Mouse (Mus musculus): ENCODE results near the gene Rasgrp2. TPM values are rescaled to one million over a fixed set of nuclear protein-coding genes. Genes with fewer than 3 reads are reported as not detected.

Gene Rasgrp2
- polyA plus RNA-seq, 1 experiment from 2014 or later, result 34.8 TPM

DNA sequence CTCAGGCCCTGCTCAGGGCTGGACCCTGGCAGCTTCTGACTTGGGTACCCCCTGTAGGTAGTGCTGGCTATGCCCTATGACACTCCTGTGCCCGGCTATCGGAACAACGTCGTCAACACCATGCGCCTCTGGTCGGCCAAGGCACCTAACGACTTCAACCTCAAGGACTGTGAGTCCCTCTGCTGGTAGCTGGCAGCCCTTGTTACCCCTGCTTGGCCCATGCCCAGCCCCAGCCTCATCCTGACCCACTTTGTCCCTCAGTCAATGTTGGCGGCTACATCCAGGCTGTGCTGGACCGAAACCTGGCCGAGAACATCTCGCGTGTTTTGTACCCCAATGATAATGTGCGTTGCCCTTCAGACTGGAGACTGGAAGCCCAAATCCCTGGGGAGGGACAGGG lies 11.1 kb upstream of the Rasgrp2 start:
- Histone ChIP-seq H3K4me3 (ENCODE audit: low read depth, low read length) (no peak overlapping the region), H3K9me3 (ENCODE audit: low read depth, low read length) (no peaks in the 10 kb centered on the region), H3K36me3 (ENCODE audit: insufficient read depth) (no peaks in the 10 kb centered on the region), H3K9ac (no peak overlapping the region), H3K4me1 (ENCODE audit: insufficient read depth) (no peaks in the 10 kb centered on the region), H3K27ac (ENCODE audit: low read depth) (no peak overlapping the region), H3K4me2 (no peak overlapping the region), H3K27me3 (ENCODE audit: insufficient read depth, low read length) (no peaks in the 10 kb centered on the region)
- no peak for ATAC-seq (ENCODE audit: insufficient read depth)
- no peak for DNase-seq
- TF ChIP-seq CTCF (IDR thresholded peaks at IDR 0.05; ENCODE audit: low read depth), result 0 out of 2 replicates have a peak, but pooled peaks have one; percentile 3
- 75% methylated on average over 13 of the region's 13 CpGs for WGBS

- no peak overlapping the region for H3K27ac ChIP-seq (ENCODE audit: low read depth)
- TF ChIP-seq CTCF (IDR thresholded peaks at IDR 0.05; ENCODE audit: low read depth), result no peak
- peak overlapping the region; percentile 26 for H3K4me3 ChIP-seq (ENCODE audit: low read depth, low read length)
- DNase-seq (peak; percentile 34), ATAC-seq (ENCODE audit: insufficient read depth) (no peak)
- no peaks in the 10 kb centered on the region for H3K36me3 ChIP-seq (ENCODE audit: insufficient read depth)
- WGBS, result 6% methylated on average over 16 of the region's 16 CpGs
- H3K4me1 ChIP-seq (ENCODE audit: insufficient read depth), result no peaks in the 10 kb centered on the region
- no peaks in the 10 kb centered on the region for H3K27me3 ChIP-seq (ENCODE audit: insufficient read depth, low read length)
- H3K4me2 ChIP-seq, result peak overlapping the region; percentile 59
- H3K9me3 ChIP-seq (ENCODE audit: low read depth, low read length), result no peaks in the 10 kb centered on the region
- peak overlapping the region; percentile 2; the same call in 1 of the 2 replicates for H3K9ac ChIP-seq
These were observed 9.3 kb upstream of the Rasgrp2 start for GRCm38 (mm10) chr19:6389803-6390202.

DNA sequence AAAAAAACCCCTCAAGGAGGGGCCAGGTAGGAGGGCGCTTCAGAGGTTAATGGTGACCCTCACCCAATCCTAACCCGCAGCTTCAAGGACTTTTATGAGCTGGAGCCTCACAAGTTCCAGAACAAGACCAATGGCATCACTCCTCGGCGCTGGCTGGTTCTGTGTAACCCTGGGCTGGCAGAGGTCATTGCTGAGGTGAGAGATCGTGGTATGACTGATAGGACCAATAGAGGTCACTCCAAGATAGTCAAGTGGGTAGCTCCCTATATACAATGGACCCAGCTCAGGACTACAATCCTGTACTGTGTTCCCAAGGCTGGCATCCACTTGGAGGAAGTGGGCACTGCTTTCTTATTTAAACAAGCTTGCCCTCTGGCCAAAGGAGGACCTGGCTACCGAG lies 8.9 kb upstream of the Rasgrp2 start:
- ATAC-seq (ENCODE audit: insufficient read depth), result no peak
- no peaks in the 10 kb centered on the region for H3K9me3 ChIP-seq (ENCODE audit: low read depth, low read length)

DNA sequence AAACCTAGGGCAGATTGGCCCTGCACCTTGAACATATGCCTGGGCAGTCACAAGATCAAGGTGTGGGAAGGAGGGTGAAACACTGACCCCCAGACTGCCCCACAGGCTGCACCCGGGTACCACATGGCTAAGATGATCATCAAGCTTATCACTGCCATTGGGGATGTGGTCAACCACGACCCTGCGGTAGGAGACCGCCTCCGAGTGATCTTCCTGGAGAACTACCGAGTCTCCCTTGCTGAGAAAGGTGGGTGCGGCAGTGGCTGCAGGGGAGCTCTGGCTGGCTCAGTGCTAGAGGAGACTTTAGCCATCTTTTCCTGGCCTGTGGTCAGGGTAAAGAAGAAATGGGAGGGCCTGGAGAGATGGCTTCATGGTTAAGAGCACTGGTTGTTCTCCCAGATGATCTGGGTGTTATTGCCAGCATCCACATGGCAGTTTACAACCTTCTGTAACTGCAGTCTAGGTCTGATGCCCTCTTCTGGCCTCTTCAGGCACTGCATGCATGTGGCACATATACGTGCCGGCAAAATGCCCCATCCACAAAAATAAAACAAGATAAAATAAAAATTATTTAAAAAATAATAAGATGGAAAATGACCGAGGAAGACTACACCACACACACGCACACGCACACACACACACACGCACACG lies 6.3 kb upstream of the Rasgrp2 start:
- Histone ChIP-seq H3K27me3 (ENCODE audit: insufficient read depth, low read length) (0 out of 2 replicates have a peak, but pooled peaks cover under 1% of the 10 kb centered on the region), H3K9me3 (ENCODE audit: low read depth, low read length) (no peaks in the 10 kb centered on the region), H3K36me3 (ENCODE audit: insufficient read depth) (no peaks in the 10 kb centered on the region), H3K4me2 (no peak overlapping the region), H3K4me3 (ENCODE audit: low read depth, low read length) (no peak overlapping the region), H3K9ac (no peak overlapping the region), H3K4me1 (ENCODE audit: insufficient read depth) (no peaks in the 10 kb centered on the region), H3K27ac (ENCODE audit: low read depth) (no peak overlapping the region)
- peak; percentile 46 for TF ChIP-seq CTCF (IDR thresholded peaks at IDR 0.05; ENCODE audit: low read depth)
- DNase-seq, result no peak
- ATAC-seq (ENCODE audit: insufficient read depth), result no peak
- 90% methylated on average over 14 of the region's 14 CpGs for WGBS

More for the DNA sequence above, 8.9 kb upstream of the Rasgrp2 start:
- no peaks in the 10 kb centered on the region for H3K36me3 ChIP-seq (ENCODE audit: insufficient read depth)
- 51% methylated on average over 6 of the region's 6 CpGs for WGBS
- H3K4me2 ChIP-seq, result peak overlapping the region; percentile 59
- DNase-seq, result no peak
- no peaks in the 10 kb centered on the region for H3K27me3 ChIP-seq (ENCODE audit: insufficient read depth, low read length)
- no peak overlapping the region for H3K9ac ChIP-seq
- no peak overlapping the region for H3K27ac ChIP-seq (ENCODE audit: low read depth)
- H3K4me3 ChIP-seq (ENCODE audit: low read depth, low read length), result no peak overlapping the region
- TF ChIP-seq CTCF (IDR thresholded peaks at IDR 0.05; ENCODE audit: low read depth), result no peak
- H3K4me1 ChIP-seq (ENCODE audit: insufficient read depth), result no peaks in the 10 kb centered on the region

DNA sequence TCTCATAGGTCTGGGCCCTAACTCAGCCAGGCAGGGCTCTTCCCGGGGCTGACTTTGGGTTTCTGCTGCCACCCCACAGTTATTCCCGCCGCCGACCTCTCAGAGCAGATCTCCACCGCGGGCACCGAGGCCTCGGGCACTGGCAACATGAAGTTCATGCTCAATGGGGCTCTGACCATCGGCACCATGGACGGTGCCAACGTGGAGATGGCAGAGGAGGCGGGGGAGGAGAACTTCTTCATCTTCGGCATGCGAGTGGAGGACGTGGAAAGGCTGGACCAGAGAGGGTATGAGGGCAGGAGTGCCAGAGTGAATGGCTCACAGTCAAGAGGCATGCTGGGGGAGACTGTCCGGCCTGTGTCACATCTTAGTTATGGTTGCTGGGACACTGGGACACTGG lies 5.5 kb upstream of the Rasgrp2 start:
- H3K4me1 ChIP-seq (ENCODE audit: insufficient read depth), result no peaks in the 10 kb centered on the region
- H3K27ac ChIP-seq (ENCODE audit: low read depth), result no peak overlapping the region
- H3K36me3 ChIP-seq (ENCODE audit: insufficient read depth), result no peaks in the 10 kb centered on the region
- no peak for DNase-seq
- H3K9me3 ChIP-seq (ENCODE audit: low read depth, low read length), result no peaks in the 10 kb centered on the region
- 86% methylated on average over 16 of the region's 16 CpGs for WGBS
- no peak overlapping the region for H3K4me2 ChIP-seq
- no peak for ATAC-seq (ENCODE audit: insufficient read depth)
- H3K9ac ChIP-seq, result no peak overlapping the region
- TF ChIP-seq CTCF (IDR thresholded peaks at IDR 0.05; ENCODE audit: low read depth), result no peak
- 0 out of 2 replicates have a peak, but pooled peaks cover 4% of the 10 kb centered on the region for H3K27me3 ChIP-seq (ENCODE audit: insufficient read depth, low read length)
- no peak overlapping the region for H3K4me3 ChIP-seq (ENCODE audit: low read depth, low read length)

DNA sequence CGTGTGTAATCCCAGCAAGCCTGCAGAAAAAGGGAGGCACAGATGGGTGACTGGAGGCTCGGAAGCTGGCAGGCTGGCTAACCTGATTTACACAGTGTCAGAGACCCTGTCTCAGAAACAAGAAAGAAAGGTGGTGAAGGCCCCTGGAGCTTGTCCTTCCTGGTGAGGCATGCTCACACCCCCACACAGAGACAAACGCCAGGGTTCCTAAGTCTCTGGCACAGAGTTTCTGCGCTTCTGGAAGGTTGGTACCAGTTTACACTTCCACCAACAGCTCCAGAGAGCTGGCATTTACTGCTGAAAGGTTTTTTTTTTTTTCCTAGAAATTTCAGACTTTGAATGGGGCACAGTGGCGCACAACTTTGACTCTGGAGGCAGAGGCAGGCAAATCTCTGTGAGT lies 2.9 kb upstream of the Rasgrp2 start:
- 81% methylated on average over 5 of the region's 5 CpGs for WGBS
- Histone ChIP-seq H3K9ac (no peak overlapping the region), H3K27ac (ENCODE audit: low read depth) (no peak overlapping the region)

DNA sequence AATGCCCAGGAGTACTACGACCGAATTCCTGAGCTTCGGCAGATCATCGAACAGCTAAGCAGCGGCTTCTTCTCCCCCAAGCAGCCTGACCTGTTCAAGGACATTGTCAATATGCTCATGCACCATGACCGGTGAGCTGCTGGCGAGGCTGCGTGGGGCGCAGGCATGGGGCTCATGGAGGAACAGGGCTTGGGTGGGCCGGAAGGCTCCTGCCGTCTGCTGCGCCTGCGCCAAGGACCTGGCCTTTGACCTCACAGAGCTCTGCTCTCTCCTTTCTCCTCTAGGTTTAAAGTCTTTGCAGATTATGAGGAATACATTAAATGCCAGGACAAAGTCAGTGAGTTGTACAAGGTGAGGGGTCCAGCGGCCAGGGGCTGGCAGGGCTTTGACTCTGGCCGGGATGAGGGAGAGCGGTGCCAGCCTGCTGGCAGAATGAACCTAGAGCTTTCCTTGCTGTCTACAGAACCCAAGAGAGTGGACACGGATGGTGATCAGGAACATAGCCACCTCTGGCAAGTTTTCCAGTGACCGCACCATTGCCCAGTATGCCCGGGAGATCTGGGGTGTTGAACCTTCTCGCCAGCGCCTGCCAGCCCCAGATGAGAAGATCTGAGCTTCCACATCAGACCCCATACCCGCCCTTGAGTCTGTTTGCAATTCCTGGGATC lies 1.4 kb upstream of the Rasgrp2 start:
- H3K9ac ChIP-seq, result no peak overlapping the region
- H3K27me3 ChIP-seq (ENCODE audit: insufficient read depth, low read length), result peaks cover 29% of the 10 kb centered on the region
- 78% methylated on average over 22 of the region's 22 CpGs for WGBS
- H3K36me3 ChIP-seq (ENCODE audit: insufficient read depth), result no peaks in the 10 kb centered on the region
- H3K9me3 ChIP-seq (ENCODE audit: low read depth, low read length), result no peaks in the 10 kb centered on the region
- H3K27ac ChIP-seq (ENCODE audit: low read depth), result no peak overlapping the region
- H3K4me1 ChIP-seq (ENCODE audit: insufficient read depth), result peaks cover 6% of the 10 kb centered on the region; the same call in 1 of the 2 replicates
- no peak for TF ChIP-seq CTCF (IDR thresholded peaks at IDR 0.05; ENCODE audit: low read depth)
- H3K4me3 ChIP-seq (ENCODE audit: low read depth, low read length), result no peak overlapping the region
- H3K4me2 ChIP-seq, result no peak overlapping the region; the same call in 1 of the 2 replicates
- DNase-seq (no peak), ATAC-seq (ENCODE audit: insufficient read depth) (no peak)

More for the DNA sequence above, 2.9 kb upstream of the Rasgrp2 start:
- no peak for ATAC-seq (ENCODE audit: insufficient read depth)
- H3K36me3 ChIP-seq (ENCODE audit: insufficient read depth), result no peaks in the 10 kb centered on the region
- H3K4me2 ChIP-seq, result no peak overlapping the region
- H3K4me1 ChIP-seq (ENCODE audit: insufficient read depth), result no peaks in the 10 kb centered on the region
- TF ChIP-seq CTCF (IDR thresholded peaks at IDR 0.05; ENCODE audit: low read depth), result no peak
- H3K9me3 ChIP-seq (ENCODE audit: low read depth, low read length), result no peaks in the 10 kb centered on the region
- H3K27me3 ChIP-seq (ENCODE audit: insufficient read depth, low read length), result peaks cover 18% of the 10 kb centered on the region
- no peak overlapping the region for H3K4me3 ChIP-seq (ENCODE audit: low read depth, low read length)
- DNase-seq, result no peak

All from lung, embryonic 14.5 days (tissue).